Comparison of ENCODE assay signal across 22 mouse cellular contexts in the genomic region with DNA sequence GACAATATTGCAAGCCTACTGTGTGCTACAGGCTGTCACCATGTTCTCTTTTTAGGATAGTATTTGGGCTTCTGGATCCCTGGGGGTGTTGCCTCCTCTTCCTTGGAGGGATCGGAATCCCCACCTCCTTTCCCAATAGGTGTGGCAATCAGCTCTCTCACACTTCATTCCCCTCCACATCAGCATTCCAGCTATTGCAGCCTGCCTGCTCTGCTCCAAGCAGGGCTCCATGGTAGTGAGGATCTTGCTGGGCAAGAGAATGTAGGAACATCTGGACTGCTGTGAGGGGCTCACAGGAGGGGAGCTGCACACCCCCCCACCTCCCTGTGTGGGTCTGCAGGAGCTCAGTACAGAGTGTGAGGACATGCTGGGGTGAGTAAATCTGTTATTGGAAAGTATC.
A peak's percentile ranks its signal among the peaks of the same experiment; 100 is the strongest.
DNase-seq lines count a peak whose midpoint lies in the region; ATAC-seq and TF ChIP-seq lines count a peak whose summit lies in the region.
"Had no signal": no experiment of that assay in that cellular context is flagged by ENCODE, and none has a peak within 500 bp of the region (broad histone marks: within the 10 kb centered on the region; RNA-seq: fewer than 3 reads in every experiment).

No protein-coding gene starts in this region.

- peak; percentile 49; the same call in 1 of the 2 replicates for TF ChIP-seq EP300 in lung, postnatal 0 days (IDR thresholded peaks at IDR 0.05)

- WGBS in limb, embryonic 15.5 days = 58% methylated on average over 1 of the region's 1 CpGs
- 64% methylated on average over 1 of the region's 1 CpGs for WGBS in limb, embryonic 10.5 days
- 50% methylated on average over 1 of the region's 1 CpGs for WGBS in lung, postnatal 0 days
- 70% methylated on average over 1 of the region's 1 CpGs for WGBS in neural tube, embryonic 14.5 days
- WGBS in midbrain, postnatal 0 days = 90% methylated on average over 1 of the region's 1 CpGs

- H3K27me3 ChIP-seq in limb, embryonic 15.5 days = no peaks in the 10 kb centered on the region
- H3K27me3 ChIP-seq in limb, embryonic 10.5 days (ENCODE audit: low read depth, poor library complexity, severe bottlenecking) = no peaks in the 10 kb centered on the region
- H3K27me3 ChIP-seq in lung, postnatal 0 days (replicated peaks; ENCODE audit: insufficient read depth, low read length) = no peaks in the 10 kb centered on the region
- no peaks in the 10 kb centered on the region for H3K27me3 ChIP-seq in neural tube, embryonic 14.5 days (ENCODE audit: control insufficient read depth, insufficient read depth, low read length)
- H3K27me3 ChIP-seq in midbrain, postnatal 0 days (ENCODE audit: insufficient read depth, low read length) = no peaks in the 10 kb centered on the region
- H3K27me3 ChIP-seq: kidney, embryonic 15.5 days; limb, embryonic 12.5 days; liver, embryonic 12.5 days; midbrain, embryonic 15.5 days had no signal

- no peak overlapping the region for H3K27ac ChIP-seq in gastrocnemius, adult 2 months
- H3K27ac ChIP-seq in limb, embryonic 15.5 days = peak overlapping the region; percentile 57
- H3K27ac ChIP-seq in limb, embryonic 10.5 days = no peak overlapping the region
- peak overlapping the region; percentile 68 for H3K27ac ChIP-seq in lung, postnatal 0 days (ENCODE audit: low read length)
- peak overlapping the region; percentile 40; the same call in 1 of the 2 replicates for H3K27ac ChIP-seq in neural tube, embryonic 14.5 days (ENCODE audit: low read depth, low read length)
- H3K27ac ChIP-seq in midbrain, postnatal 0 days (ENCODE audit: low read depth, low read length) = no peak overlapping the region
- H3K27ac ChIP-seq: embryonic facial prominence, embryonic 10.5 days; forebrain, embryonic 10.5 days; heart, embryonic 10.5 days; kidney, embryonic 15.5 days; limb, embryonic 12.5 days; liver, embryonic 12.5 days; midbrain, embryonic 15.5 days had no signal

- ATAC-seq in limb, embryonic 15.5 days (ENCODE audit: insufficient number of reproducible peaks, low FRiP score, low TSS enrichment, low read depth) = 0 out of 2 replicates have a peak, but pooled peaks have one; percentile 52
- peak; percentile 77 for ATAC-seq in lung, postnatal 0 days
- ATAC-seq in neural tube, embryonic 14.5 days (ENCODE audit: low read depth) = no peak; the same call in 1 of the 2 replicates
- ATAC-seq in monocyte, adult 5-6 weeks (replicated peaks; ENCODE audit: insufficient number of reproducible peaks, low FRiP score, low TSS enrichment, poor library complexity, severe bottlenecking) = no peak
- ATAC-seq in midbrain, postnatal 0 days (ENCODE audit: low FRiP score) = no peak
- ATAC-seq: liver, embryonic 12.5 days; midbrain, embryonic 15.5 days had no signal

- DNase-seq in gastrocnemius, adult 2 months = peak; percentile 25
- DNase-seq in gastrocnemius, adult 8-10 months (ENCODE audit: low spot score in 2 of 2) = no peak
- no peak for DNase-seq in limb, embryonic 10.5 days (ENCODE audit: low spot score)
- DNase-seq in lung, postnatal 0 days (ENCODE audit: low spot score) = peak; percentile 85
- no peak for DNase-seq in midbrain, postnatal 0 days (ENCODE audit: low spot score)
- DNase-seq: adrenal gland, postnatal 14 days; cerebellum, adult 2 months; kidney, adult 11 months; kidney, postnatal 4 days; lung, embryonic 14.5 days; retina, postnatal 1 day; right cerebral cortex, postnatal 25 days had no signal

- peak overlapping the region; percentile 42 for H3K4me3 ChIP-seq in gastrocnemius, adult 2 months
- no peak overlapping the region for H3K4me3 ChIP-seq in limb, embryonic 15.5 days
- no peak overlapping the region for H3K4me3 ChIP-seq in limb, embryonic 10.5 days
- H3K4me3 ChIP-seq in lung, postnatal 0 days (ENCODE audit: low read depth, low read length) = peak overlapping the region; percentile 37
- no peak overlapping the region for H3K4me3 ChIP-seq in neural tube, embryonic 14.5 days (ENCODE audit: low read depth, low read length)
- no peak overlapping the region for H3K4me3 ChIP-seq in midbrain, postnatal 0 days (ENCODE audit: low read depth, low read length)
- H3K4me3 ChIP-seq: embryonic facial prominence, embryonic 10.5 days; forebrain, embryonic 10.5 days; heart, embryonic 10.5 days; kidney, embryonic 15.5 days; limb, embryonic 12.5 days; liver, embryonic 12.5 days; midbrain, embryonic 15.5 days had no signal

- H3K4me1 ChIP-seq in limb, embryonic 15.5 days = peaks cover 16% of the 10 kb centered on the region
- 0 out of 2 replicates have a peak, but pooled peaks cover 5% of the 10 kb centered on the region for H3K4me1 ChIP-seq in limb, embryonic 10.5 days
- no peaks in the 10 kb centered on the region for H3K4me1 ChIP-seq in lung, postnatal 0 days (ENCODE audit: insufficient read depth, low read depth, low read length)
- 0 out of 2 replicates have a peak, but pooled peaks cover 5% of the 10 kb centered on the region for H3K4me1 ChIP-seq in neural tube, embryonic 14.5 days (ENCODE audit: control insufficient read depth, insufficient read depth, low read length)
- H3K4me1 ChIP-seq in midbrain, postnatal 0 days (ENCODE audit: insufficient read depth, low read length) = no peaks in the 10 kb centered on the region
- H3K4me1 ChIP-seq: embryonic facial prominence, embryonic 10.5 days; forebrain, embryonic 10.5 days; heart, embryonic 10.5 days; liver, embryonic 12.5 days; midbrain, embryonic 15.5 days had no signal

- intact Hi-C loops in gastrocnemius, adult 2 months (cut with DNase I) = no loop called here

- H3K9me3 ChIP-seq in limb, embryonic 15.5 days = no peaks in the 10 kb centered on the region
- no peaks in the 10 kb centered on the region for H3K9me3 ChIP-seq in limb, embryonic 10.5 days (replicated peaks)
- no peaks in the 10 kb centered on the region for H3K9me3 ChIP-seq in lung, postnatal 0 days (ENCODE audit: low read length)
- no peaks in the 10 kb centered on the region for H3K9me3 ChIP-seq in neural tube, embryonic 14.5 days (ENCODE audit: control insufficient read depth, low read length)
- H3K9me3 ChIP-seq in midbrain, postnatal 0 days (ENCODE audit: low read length) = no peaks in the 10 kb centered on the region
- H3K9me3 ChIP-seq: embryonic facial prominence, embryonic 10.5 days; forebrain, embryonic 10.5 days; heart, embryonic 10.5 days; kidney, embryonic 15.5 days; limb, embryonic 12.5 days; liver, embryonic 12.5 days; midbrain, embryonic 15.5 days had no signal

- TF ChIP-seq CTCF in gastrocnemius, adult 2 months (IDR thresholded peaks at IDR 0.05) = no peak
- no peak for TF ChIP-seq CTCF in lung, postnatal 0 days (IDR thresholded peaks at IDR 0.05)
- TF ChIP-seq CTCF in midbrain, postnatal 0 days (IDR thresholded peaks at IDR 0.05) = no peak

- H3K4me2 ChIP-seq in limb, embryonic 15.5 days = no peak overlapping the region
- 0 out of 2 replicates have a peak overlapping the region, but pooled peaks have one; percentile 37 for H3K4me2 ChIP-seq in lung, postnatal 0 days (replicated peaks; ENCODE audit: low read depth, low read length)
- H3K4me2 ChIP-seq in neural tube, embryonic 14.5 days (ENCODE audit: low read depth, low read length) = no peak overlapping the region
- no peak overlapping the region for H3K4me2 ChIP-seq in midbrain, postnatal 0 days (ENCODE audit: low read depth, low read length, poor library complexity, severe bottlenecking)
- H3K4me2 ChIP-seq: kidney, embryonic 15.5 days; limb, embryonic 12.5 days; liver, embryonic 12.5 days; lung, embryonic 14.5 days; midbrain, embryonic 15.5 days had no signal

- peaks cover 3% of the 10 kb centered on the region; the same call in 1 of the 2 replicates for H3K36me3 ChIP-seq in limb, embryonic 15.5 days
- no peaks in the 10 kb centered on the region for H3K36me3 ChIP-seq in limb, embryonic 10.5 days
- H3K36me3 ChIP-seq in lung, postnatal 0 days (ENCODE audit: insufficient read depth, low read length) = no peaks in the 10 kb centered on the region
- H3K36me3 ChIP-seq in neural tube, embryonic 14.5 days (ENCODE audit: control insufficient read depth, insufficient read depth, low read length) = no peaks in the 10 kb centered on the region
- H3K36me3 ChIP-seq in midbrain, postnatal 0 days (ENCODE audit: insufficient read depth, low read length) = no peaks in the 10 kb centered on the region
- H3K36me3 ChIP-seq: embryonic facial prominence, embryonic 10.5 days; forebrain, embryonic 10.5 days; heart, embryonic 10.5 days; kidney, embryonic 15.5 days; limb, embryonic 12.5 days; liver, embryonic 12.5 days; midbrain, embryonic 15.5 days had no signal

- no peak overlapping the region for H3K9ac ChIP-seq in limb, embryonic 15.5 days
- peak overlapping the region; percentile 53 for H3K9ac ChIP-seq in lung, postnatal 0 days (replicated peaks; ENCODE audit: low read depth)
- H3K9ac ChIP-seq in neural tube, embryonic 14.5 days (replicated peaks; ENCODE audit: low read depth, low read length) = no peak overlapping the region
- H3K9ac ChIP-seq in midbrain, postnatal 0 days (replicated peaks; ENCODE audit: low read length, poor library complexity, severe bottlenecking) = no peak overlapping the region
- H3K9ac ChIP-seq: kidney, embryonic 15.5 days; limb, embryonic 12.5 days; liver, embryonic 12.5 days; lung, embryonic 14.5 days; midbrain, embryonic 15.5 days had no signal

Comparison
In these comparisons a context has a peak if more than half of its experiments do, and no peak if none do; other contexts are left out.
1. DNase-seq: peak in gastrocnemius, adult 2 months (single experiment) and lung, postnatal 0 days (single experiment); none in gastrocnemius, adult 8-10 months (0 of 2), limb, embryonic 10.5 days (single experiment) and midbrain, postnatal 0 days (single experiment).
2. H3K27ac ChIP-seq: peak in limb, embryonic 15.5 days (single experiment), lung, postnatal 0 days (single experiment) and neural tube, embryonic 14.5 days (single experiment); none in gastrocnemius, adult 2 months (single experiment), limb, embryonic 10.5 days (single experiment) and midbrain, postnatal 0 days (single experiment).
3. H3K4me3 ChIP-seq: peak in gastrocnemius, adult 2 months (single experiment) and lung, postnatal 0 days (single experiment); none in limb, embryonic 15.5 days (single experiment), limb, embryonic 10.5 days (single experiment), neural tube, embryonic 14.5 days (single experiment) and midbrain, postnatal 0 days (single experiment).
4. ATAC-seq: peak in limb, embryonic 15.5 days (single experiment) and lung, postnatal 0 days (single experiment); none in neural tube, embryonic 14.5 days (single experiment), monocyte, adult 5-6 weeks (single experiment) and midbrain, postnatal 0 days (single experiment).